Mouse (Mus musculus) thymus, postnatal 14 days (tissue): ENCODE results near the gene Erg.

Experiments used
- DNase-seq: peaks from one replicate; pipeline ENCODE4 v3.0.0; 2021

Erg gene

DNA sequence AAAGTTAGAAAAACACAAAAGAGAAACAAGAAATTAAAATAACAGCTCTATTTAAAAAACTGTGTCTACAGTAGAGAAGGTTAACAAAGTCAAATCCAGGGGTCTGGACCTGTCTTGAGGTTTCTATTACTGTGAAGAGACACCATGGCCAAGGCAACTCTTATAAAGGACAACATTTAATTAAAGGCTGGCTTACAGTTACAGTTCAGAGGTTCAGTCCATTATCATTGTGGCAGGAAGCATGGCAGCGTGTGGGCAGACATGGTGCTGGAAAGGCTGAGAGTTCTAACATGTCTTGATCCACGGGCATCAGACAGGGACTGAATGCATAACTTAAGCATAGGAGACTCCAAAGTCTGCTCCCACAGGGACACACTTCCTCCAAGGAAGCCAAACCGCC is 111.4 kb downstream of the Erg start:
- DNase-seq = no peak

DNA sequence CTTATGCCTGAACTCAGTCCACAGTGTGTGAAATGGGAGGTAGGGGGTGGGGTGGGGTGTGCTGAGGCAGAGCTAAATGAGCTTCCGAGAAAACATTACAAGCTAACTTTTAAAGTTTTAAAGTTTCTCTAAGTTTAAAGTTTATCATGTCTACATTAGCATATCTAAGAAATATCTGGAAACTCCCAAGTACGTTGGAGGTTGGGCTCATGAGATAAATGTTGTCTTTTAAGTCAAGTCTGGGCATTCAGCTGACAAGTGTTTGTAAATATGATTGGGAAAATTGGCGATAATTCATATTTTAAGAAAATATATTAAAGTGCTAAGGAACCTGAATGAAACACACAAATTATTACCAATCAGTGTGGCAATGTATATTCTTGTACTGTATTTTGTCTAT is 112.4 kb downstream of the Erg start:
- DNase-seq = no peak

DNA sequence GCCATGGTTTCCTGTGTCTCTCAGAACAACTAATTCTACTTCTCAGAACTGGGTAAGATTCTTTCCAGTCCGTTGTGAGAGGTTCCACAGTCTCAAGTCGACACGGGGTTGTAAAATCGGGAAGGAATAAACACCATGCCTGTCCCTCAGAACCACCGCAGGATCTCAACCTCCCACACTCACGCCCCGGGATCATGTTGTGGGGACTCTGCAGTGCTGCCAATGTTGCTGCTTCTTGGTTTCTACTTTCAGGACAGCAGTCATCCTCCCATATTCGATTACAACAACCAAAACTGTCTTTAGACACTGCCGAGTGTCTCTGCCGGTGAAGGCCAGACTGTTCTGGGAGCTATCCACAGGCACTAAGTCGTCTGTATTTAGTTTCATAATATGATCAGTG is 113.6 kb downstream of the Erg start:
- no peak for DNase-seq

DNA sequence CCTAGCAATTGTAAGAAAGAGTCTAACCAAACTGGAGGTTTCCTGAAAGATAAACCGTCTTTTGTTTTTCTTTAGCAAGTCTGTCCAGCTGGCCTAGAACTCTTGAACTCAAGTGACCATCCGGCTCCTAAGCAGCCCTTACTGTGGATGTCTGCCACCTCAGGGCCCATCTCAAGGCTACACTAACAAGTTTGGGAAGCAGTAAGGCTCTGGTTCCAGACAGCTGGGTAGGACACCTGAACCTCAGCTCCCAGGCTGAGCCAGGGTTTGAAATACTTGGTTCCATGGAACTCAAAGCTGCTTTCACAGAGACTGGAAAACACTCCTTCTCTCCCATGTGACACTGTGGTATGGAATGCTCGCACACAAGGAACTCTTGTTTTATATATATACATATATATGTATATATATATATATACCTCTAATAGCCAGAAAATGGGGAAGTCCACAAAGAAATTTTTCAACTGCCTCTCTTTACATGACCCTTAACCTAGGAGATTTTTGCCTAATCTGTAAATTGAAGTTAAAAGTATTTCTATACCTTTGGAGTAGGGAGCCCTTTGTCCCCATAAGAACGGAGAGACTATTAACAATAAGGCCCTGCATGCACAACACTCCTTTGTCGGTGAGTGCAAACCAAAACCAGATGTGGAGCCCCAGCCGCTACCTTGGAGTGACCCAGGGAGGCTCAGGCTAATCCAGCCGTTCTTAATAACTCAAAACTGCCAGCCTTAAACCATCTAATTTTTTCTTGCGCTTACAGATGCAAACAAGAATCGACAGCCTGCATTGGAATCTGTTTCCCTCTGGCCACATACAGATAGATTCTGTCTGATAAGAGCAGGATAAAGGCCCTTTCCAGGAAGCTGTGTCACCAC is 116.9 kb downstream of the Erg start:
- no peak for DNase-seq

DNA sequence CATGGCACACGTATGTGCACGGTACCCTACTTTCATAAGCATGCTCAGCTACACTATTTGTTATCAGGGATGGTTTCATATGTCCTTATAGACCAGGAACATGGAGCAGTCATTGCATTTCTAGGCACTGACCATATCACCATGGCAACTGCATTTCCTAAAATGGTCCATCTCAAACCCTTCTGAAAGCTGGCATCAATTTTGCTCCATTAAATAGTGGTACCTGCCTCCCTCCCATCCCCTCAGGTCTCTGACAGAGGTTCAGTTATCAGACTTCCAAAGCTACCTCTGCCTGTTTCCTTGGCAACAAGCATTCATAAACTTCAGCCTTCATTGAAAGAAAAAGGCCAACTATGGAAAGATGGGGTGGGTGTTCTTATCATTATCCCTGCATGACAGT is 118.5 kb downstream of the Erg start:
- no peak for DNase-seq

DNA sequence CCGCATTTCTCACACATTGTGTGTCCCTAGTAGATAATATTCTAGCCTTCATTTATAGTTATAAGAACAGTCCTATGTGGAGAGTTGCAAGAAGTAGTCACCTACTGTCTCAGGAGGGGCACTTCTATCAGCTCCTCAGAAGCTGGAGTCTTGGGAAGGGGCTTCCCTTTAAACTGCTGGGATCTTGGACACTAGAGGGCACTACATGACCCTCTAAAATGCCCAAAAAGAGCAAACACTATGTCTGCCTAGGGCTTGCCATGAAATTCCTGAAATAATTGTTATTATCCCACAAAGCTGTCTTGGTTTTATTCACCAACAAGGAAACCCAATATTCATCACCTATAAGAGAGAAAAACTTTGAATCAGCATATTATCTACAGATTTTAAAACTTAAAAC is 119.8 kb downstream of the Erg start:
- peak; percentile 25 for DNase-seq

DNA sequence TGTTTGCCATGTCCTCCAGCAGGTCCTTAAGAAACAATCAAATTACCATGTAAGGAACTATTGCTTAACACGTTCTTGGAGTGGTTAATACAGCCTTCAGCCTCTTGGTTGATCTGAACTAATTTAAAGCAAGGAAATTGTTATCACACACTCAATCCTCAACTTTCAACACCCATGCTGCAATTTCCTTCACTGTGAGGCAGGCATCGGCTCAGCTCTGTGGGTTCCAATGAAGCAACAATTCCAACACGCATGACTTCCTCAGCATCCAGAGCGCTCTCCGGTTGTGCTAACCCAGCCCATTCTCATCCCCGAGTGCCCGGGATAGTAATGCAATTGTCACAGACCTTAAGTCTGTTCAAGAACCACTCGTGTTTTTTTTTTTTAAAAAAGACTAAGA is 121.8 kb downstream of the Erg start:
- DNase-seq = no peak

DNA sequence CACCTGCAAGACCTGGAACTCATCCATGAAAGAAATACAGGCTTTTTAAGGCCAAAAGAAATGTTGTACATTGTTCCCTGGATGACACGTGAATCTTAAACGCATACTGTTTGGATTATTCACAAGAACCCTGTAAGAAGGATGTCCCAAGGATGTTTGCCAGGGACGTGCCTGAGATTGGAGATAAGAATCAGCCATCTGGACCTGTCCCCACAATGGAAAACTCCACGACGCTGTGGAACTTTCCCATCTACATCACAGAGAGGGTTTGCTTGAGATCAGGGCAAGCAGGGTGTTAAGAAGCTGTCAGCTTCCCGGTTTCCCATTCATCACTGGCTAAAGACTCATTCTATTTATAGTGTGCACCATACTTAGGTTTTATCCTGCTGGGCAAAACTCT is 122.6 kb downstream of the Erg start:
- DNase-seq = no peak

DNA sequence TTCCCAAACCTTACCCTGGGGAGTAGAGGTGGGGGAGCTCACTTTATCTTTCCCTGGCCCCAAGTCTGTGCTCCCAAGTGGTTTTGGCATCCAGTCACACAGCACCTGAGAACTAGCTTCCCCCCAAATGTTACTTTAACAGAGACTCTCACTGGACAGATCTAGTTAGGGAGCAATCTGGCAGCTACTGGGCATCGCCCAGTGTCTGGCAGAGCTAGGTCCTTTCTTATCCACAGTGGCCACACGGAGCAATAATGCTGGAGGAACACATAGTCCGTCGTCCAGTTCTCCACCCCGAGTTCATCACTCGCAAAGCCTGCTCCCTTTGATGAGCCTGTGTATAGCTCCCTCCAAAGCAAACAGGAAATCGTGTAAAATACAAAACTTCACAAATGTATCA is 124.5 kb downstream of the Erg start:
- no peak for DNase-seq

DNA sequence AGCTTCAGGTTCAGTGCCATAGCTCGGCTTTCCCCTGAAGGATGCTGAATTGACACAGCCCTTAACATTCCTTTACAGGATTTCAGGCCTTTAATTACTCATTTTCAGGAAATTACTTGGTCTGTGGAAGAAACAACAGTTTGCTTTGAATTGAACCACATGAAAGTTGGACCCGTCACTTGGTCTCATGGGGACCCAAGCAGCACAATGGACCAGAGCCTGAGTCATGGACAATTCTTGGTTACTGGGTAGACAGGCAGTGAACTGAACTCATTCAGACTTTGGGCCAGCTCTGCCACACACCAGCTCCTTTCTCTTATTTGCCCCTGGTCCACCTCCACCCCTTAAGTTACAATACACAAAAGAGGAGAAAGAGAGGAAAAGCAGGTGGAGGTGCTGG is 126.1 kb downstream of the Erg start:
- no peak for DNase-seq

DNA sequence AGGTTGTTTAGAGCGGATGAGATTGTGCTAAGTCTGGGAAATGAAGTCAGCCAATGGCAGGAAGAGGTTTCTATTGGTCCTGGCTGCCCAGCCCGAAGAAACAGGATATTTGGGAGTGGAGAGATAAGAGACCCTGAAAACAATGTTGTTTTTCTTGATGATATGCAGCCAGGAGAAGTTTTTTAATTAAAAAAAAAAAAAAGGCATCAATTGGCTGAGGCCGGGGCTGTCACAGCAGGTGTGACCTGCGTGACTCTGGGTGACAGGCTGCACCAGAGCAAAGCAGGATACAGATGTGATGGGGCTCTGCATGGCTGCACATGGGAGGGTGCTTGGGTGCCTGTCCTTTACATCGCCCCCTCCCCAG is 127.1 kb downstream of the Erg start:
- no peak for DNase-seq

DNA sequence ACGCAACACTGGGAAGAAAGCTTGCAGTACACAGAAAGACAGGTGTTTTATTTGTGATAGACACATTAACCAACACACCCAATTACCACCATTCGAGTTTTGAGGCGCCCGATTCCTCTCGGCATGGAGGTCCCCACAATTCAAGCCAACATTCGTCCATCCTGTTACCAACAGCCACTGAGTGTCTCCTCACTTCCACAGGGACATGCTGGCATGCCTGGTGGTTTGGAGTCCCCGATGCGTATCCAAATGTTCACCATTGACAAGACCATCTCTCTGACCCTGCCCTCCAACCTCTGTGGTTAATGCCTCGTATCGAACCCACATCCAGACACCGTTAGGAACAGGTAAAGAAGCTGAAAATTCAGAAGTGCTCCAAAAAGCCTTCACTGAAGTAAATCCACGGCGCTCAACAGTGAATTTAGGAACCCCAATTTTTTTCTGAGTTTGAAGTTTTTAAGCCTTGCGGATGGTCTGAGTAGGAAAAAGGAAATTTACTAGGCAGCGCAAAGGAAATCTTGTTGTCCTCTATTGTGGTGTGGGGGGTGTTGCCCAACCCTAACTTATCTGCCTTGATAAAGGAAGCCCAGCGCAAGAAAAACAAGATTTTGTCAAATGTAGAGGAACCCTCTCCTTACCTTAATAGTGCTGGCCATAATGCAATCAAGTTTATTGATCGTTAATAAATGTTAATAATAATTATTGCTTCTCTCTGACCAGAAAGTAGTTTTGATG is 127.6 kb downstream of the Erg start:
- no peak for DNase-seq

DNA sequence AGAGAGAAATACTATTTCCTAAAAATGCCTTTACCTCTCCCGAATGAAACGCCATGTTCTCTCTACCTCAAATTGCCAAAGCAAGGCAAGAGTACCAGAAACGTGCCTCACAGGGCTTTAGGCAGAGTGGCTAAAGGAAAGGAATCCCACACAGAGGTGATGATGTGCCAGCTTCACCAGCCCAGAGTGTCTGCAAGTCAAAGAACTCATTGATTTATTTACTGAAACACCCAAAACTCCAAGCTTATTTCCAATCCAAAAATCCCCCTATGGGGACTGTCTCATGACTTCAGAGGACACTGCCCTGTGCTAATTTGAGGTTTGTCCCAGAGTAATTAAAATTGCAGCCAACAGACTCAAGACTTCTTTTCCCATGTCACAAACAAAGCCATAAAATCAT is 129.4 kb downstream of the Erg start:
- no peak for DNase-seq

DNA sequence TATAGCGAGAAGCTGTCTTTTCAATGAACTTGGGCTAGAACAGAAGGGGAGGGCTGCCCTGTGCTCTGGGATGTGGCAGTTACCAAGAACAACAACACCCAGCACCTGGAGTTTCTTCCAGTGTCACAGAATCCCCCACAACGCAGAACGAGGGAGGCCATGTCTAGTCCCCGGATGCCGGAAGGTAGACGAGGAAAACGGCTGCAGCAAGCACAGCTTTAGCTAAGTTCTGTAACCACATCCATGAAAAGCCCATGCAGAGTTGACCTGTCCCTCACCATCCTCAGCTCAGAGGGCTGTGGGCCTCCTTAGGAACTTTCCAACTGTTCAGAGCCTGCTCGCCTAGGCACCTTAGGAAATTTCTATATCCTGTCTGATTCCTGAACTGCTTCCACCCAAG is 130.5 kb downstream of the Erg start:
- DNase-seq = peak; percentile 31

DNA sequence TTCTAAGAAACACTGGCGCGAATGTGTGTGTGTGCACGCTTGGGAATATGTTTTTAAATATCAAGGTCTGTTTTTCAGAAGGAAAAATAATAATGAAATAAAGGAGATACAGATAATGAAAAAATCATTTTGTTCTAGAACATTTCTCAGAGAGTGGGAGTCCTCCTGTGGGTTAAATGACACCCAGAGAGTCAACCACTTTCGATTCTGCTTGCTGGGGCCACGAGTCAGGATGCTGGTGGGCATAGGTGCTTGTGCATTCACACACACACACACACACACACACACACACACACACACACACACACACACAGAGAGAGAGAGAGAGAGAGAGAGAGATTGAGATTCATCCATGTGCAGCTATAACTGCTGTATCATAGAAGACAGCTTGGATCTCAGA is 130.9 kb downstream of the Erg start:
- no peak for DNase-seq

DNA sequence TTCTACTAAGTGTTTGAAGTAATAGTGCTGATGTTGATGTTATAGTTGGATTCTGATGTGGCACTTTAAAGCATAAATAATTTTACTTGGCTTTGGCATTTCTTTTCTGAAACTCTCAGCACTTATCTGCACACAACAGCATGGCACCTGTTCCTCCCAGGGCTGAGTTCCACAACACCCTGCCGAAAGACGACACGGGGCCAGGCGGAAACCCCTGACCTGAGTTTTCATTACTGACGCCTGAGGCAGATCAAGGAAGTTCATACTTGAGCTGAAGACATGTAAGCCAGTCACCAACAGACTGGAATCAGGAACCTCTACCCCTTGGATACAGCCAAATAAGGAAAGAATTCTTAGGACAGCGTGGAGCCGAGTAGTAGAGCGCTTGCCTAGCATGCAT is 134.0 kb downstream of the Erg start:
- DNase-seq = peak; percentile 19

DNA sequence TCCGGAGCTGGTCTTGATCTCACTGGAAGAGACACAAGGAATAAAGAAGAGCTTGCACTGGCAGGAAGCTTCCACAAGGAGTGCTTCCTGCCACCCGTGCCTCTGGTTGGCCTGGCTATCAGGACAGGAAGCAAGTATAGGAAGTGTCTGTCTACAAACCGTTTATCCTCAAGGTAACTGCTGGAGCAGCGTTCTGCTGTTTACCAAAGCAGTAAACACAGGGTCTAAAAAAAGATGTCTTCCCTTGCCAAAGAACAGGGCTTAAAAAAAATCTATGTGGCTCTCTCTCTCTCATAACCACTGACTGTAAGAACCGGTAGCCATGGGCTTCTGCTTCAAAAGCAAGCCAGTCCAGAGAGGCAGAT is 137.1 kb downstream of the Erg start:
- DNase-seq = peak; percentile 33

DNA sequence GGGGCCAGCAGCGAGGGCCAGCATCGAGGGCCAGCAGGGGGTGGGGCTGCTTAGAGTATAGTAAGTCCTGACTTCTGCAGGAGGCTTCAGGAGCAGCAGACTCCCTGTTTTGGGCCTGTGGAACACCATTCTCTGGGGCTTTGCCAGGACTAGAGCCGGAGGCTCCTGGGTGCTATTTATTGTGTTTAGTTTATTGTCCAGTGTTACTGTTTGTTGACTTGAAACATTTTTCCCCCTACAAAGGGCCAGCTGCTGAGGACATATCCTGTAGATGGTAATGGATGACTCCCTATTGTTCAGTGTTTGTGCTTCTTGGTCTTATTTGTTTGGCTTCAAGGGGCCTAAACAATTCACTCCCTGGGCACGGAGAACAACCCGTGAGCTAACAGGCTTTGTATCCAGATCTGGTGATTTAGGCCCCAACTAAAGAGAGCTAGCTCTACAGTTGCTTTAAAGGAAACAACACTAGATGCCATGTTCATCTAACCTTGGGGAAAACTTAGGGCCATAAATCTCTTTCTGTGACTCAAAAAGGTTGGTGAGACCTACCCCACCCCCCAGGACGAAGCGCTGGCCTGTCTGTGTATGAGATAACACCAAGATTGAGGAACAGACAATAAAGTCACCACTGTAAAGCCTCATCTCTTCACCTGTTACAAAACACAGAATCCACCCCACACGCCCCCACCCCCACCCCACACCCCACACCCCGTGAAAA is 137.6 kb downstream of the Erg start:
- no peak for DNase-seq

DNA sequence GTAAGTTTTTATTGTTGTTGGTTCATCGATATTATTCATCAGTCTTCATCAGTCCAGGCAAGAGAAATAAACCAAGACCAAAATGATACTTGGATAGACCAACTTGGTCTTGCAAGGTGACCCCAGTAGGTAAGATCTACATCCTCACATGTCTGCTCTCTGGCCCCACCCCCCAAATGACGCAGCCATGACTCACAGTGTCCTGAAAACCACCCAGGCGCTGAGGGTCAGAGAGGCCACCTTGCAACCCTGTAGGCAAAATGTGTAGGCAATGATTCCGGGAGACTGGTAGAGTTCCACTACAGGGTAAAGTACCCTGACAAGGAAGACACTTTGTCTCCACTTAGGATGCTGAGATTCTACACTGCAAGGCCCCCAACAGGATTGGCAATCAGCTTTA is 138.5 kb downstream of the Erg start:
- no peak for DNase-seq

DNA sequence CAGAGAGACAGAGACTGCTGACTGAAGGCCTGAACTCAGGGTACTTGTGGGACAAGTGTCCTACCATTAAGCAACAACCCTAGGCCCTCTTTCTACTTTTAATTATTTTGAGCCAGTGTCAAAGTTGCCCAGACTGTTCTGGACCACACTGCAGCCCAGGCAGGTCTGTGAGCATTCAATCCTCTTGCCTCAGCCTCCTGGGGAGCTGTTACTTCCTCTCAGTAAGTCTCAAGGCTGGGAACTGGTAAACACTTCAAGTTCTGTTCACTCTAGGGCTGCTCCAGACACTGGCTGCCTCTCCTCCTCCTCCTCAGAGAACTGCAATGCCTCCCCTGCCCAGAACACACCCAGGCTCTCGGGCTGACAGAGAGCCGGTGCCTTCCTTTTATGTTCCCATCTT is 140.0 kb downstream of the Erg start:
- no peak for DNase-seq

DNA sequence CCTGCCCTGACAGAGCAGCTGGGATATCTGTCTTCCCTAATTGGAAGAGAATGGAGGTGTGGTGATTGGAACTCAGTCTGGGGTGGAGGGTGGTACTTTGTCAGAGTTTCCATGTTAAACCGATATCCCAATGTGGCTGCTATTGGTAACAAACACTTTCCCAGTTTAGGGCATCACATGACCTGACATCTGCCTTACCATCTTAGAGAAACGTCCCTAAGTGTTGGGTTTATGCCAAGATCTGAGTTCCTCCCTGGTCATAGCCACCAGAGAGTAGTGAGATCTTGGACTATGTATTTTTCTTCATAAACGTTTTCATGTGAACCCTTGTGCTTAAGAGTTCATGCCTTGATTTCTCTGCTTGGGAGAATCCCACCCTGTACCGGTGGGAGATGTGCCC is 144.4 kb downstream of the Erg start:
- no peak for DNase-seq

DNA sequence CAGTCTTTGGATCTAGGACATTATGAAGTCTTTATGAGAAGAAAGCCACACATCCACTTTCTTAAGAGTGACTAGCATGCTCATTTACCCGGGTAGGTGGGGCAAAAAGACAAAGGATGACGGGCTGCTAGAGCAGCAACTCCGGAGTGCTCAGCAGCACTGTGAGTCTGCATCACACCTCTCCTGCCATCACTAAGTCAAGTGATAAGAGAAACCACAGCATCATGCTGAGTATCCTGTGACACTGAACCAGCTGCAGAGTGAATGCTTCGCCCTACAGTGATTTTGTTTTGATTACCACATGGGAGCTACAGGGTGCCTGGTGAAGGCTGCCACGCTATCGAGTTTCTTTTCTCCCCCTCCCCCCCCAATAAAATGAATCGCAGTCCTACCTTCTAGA is 145.2 kb downstream of the Erg start:
- no peak for DNase-seq

DNA sequence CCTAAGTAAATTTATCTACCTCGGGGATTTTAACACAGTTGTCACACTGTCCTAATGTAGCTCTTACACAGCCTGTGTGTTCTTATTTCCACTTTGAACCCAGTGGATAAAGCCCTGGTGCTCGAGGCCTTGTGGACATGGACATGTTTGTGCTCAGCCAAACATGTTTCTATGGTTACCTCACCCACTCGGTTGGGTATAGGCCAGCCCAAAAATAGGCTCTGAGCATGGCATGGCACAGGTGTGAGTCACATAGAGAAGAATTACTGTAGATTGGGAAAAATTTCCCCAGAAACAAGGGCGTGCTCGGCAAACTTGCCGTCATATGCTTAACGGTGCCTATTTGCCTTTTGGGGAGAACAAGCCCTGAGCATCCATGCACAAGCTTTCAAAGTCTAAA is 146.1 kb downstream of the Erg start:
- DNase-seq = no peak

DNA sequence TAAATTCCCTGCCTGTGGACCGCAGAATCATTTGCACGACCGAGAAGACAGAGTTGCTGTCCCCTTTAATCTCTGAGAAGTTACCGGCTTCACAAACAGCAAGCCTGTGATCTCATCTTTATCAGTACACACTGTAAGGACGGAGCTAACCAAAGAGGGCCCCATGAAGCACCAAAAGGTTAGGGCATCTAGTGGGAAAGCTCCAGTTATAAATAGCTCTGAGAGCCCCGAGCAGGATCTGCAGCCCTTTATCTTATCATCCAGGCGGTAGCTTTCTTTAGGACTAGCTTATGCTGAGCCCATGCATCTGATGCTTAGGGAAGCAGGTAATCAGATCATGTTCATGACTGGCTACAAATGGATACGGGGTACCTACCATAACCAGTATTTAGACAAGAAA is 146.6 kb downstream of the Erg start:
- DNase-seq = no peak
